Mouse (Mus musculus) spleen, adult 2 months (tissue): ENCODE measurements around the gene Cfb. TPM values are rescaled to one million over a fixed set of nuclear protein-coding genes. Genes with fewer than 3 reads are reported as not detected.
"Not testable (repeated sequence)": the region's sequence is repeated elsewhere in the genome, so short reads cannot be mapped to it uniquely, and the experiment has no call there.

ENCODE experiments used
- DNase-seq, 2 experiments: peaks; one replicate each; pipeline versions ENCODE4 v3.0.0 to v3.0.0-alpha.2; 2012 to 2021; ENCODE audit warnings: low spot score in 2 of 2, low read depth in 1 of 2
- H3K27ac ChIP-seq: fragments of 200-500 bp; 2 replicates; pipeline ENCODE4 v1.5.1; 2012; ENCODE audit warnings: low read length, inconsistent platforms; ENCODE audit not compliant: insufficient read depth
- H3K27me3 ChIP-seq: fragments of 200-500 bp; 2 replicates; pipeline ENCODE4 v1.6.1; 2012; ENCODE audit warnings: mild to moderate bottlenecking, moderate library complexity, low read length, inconsistent platforms; ENCODE audit not compliant: control insufficient read depth, insufficient read depth
- H3K36me3 ChIP-seq: fragments of 200-500 bp; 2 replicates; pipeline ENCODE4 v1.6.1; 2012; ENCODE audit warnings: mild to moderate bottlenecking, low read length, inconsistent platforms; ENCODE audit not compliant: control insufficient read depth, insufficient read depth
- H3K4me1 ChIP-seq: fragments of 200-500 bp; 2 replicates; pipeline ENCODE4 v1.6.1; 2011; ENCODE audit warnings: inconsistent platforms; ENCODE audit not compliant: control insufficient read depth, insufficient read depth, insufficient read length
- H3K4me3 ChIP-seq: fragments of 200-500 bp; 2 replicates; pipeline ENCODE4 v1.5.1; 2011; ENCODE audit warnings: mild to moderate bottlenecking, inconsistent platforms; ENCODE audit not compliant: insufficient read depth, insufficient read length; ENCODE audit errors: extremely low read depth
- CTCF ChIP-seq: fragments of 200-500 bp; IDR thresholded peaks from 2 replicates; pipeline ENCODE4 v1.5.1; 2011; ENCODE audit warnings: mild to moderate bottlenecking, inconsistent platforms; ENCODE audit not compliant: insufficient read depth, insufficient read length, insufficient replicate concordance; ENCODE audit errors: extremely low read depth
- POLR2A ChIP-seq: fragments of 200-500 bp; IDR thresholded peaks from 2 replicates; pipeline ENCODE4 v1.6.1; 2011; ENCODE audit warnings: low read depth, low read length, inconsistent platforms
- WGBS: fragments of 180-500 bp; shearing (Covaris S2); methylation state at CpG from one replicate; pipeline ENCODE4 v1.1.7; 2018; 5-methylcytosine and 5-hydroxymethylcytosine counted together
- polyA plus RNA-seq: library from polyadenylated mRNA; depleted of rRNA; stranded (reverse); fragments of >200 nt; gene quantifications from 2 replicates; pipeline ENCODE4 v1.2.3, GENCODE M21; 2012

The Cfb gene
- polyA plus RNA-seq, 1 experiment: 22.8 TPM

GRCm38 (mm10) chr17:34838785-34839184 lies 23.5 kb downstream of the Cfb start:
- H3K4me3 ChIP-seq: no peak overlapping the region
- DNase-seq: no peak
- TF ChIP-seq POLR2A: no peak
- no peak for TF ChIP-seq CTCF
- H3K27ac ChIP-seq: no peak overlapping the region
- H3K4me1 ChIP-seq: peaks cover 14% of the 10 kb centered on the region
- WGBS: 92% methylated on average over 7 of the region's 7 CpGs
- no peaks in the 10 kb centered on the region for H3K27me3 ChIP-seq
- H3K36me3 ChIP-seq: peaks cover 23% of the 10 kb centered on the region

GRCm38 (mm10) chr17:34837464-34838324 lies 24.6 kb downstream of the Cfb start:
- peak overlapping the region; percentile 70 for H3K4me3 ChIP-seq
- no peak for DNase-seq
- TF ChIP-seq POLR2A (no peak), CTCF (no peak)
- H3K27ac ChIP-seq: peak overlapping the region; percentile 79
- no peaks in the 10 kb centered on the region for H3K27me3 ChIP-seq
- H3K4me1 ChIP-seq: peaks cover 14% of the 10 kb centered on the region
- 46% methylated on average over 43 of the region's 43 CpGs for WGBS
- peaks cover 23% of the 10 kb centered on the region for H3K36me3 ChIP-seq

- H3K4me3 ChIP-seq: peak within 1 kb of the TSS; percentile 70
- WGBS: under 1% methylated on average over 40 of the region's 40 CpGs
- no peaks in the 10 kb centered on the region for H3K27me3 ChIP-seq
- TF ChIP-seq CTCF (no peak), POLR2A (peak; percentile 68)
- peaks cover 19% of the 10 kb centered on the region for H3K36me3 ChIP-seq
- peaks cover 14% of the 10 kb centered on the region for H3K4me1 ChIP-seq
- DNase-seq: peak; percentile 89 to 90
- H3K27ac ChIP-seq: peak within 1 kb of the TSS; percentile 79
Observed at GRCm38 (mm10) chr17:34836856-34837221, 25.5 kb downstream of the Cfb start, which contains the start of the genes Stk19 and Dxo. Stk19 (minus strand) TSS chr17:34836945. Dxo (plus strand) TSS chr17:34837019.

GRCm38 (mm10) chr17:34836155-34836855 lies 26.0 kb downstream of the Cfb start:
- H3K4me3 ChIP-seq: peak overlapping the region; percentile 70
- TF ChIP-seq CTCF: no peak
- TF ChIP-seq POLR2A: no peak
- DNase-seq: no peak
- H3K4me1 ChIP-seq: peaks cover 14% of the 10 kb centered on the region
- 7% methylated on average over 48 of the region's 48 CpGs for WGBS
- no peaks in the 10 kb centered on the region for H3K27me3 ChIP-seq
- peak overlapping the region; percentile 72 for H3K27ac ChIP-seq
- peaks cover 17% of the 10 kb centered on the region for H3K36me3 ChIP-seq

GRCm38 (mm10) chr17:34830776-34831175 lies 31.5 kb downstream of the Cfb start:
- WGBS: 81% methylated on average over 1 of the region's 1 CpGs
- H3K4me1 ChIP-seq, H3K27me3 ChIP-seq, H3K27ac ChIP-seq, DNase-seq, H3K4me3 ChIP-seq: not testable (repeated sequence)
- H3K36me3 ChIP-seq: peaks cover 30% of the 10 kb centered on the region

GRCm38 (mm10) chr17:34814818-34815370 lies 47.4 kb downstream of the Cfb start:
- TF ChIP-seq POLR2A (no peak), CTCF (no peak)
- Histone ChIP-seq H3K36me3 (no peaks in the 10 kb centered on the region), H3K27ac (no peak overlapping the region), H3K27me3 (no peaks in the 10 kb centered on the region), H3K4me1 (no peaks in the 10 kb centered on the region), H3K4me3 (no peak overlapping the region)
- 69% methylated on average over 7 of the region's 7 CpGs for WGBS
- DNase-seq: no peak

GRCm38 (mm10) chr17:34813747-34814146 lies 48.6 kb downstream of the Cfb start:
- H3K36me3 ChIP-seq, H3K4me3 ChIP-seq, H3K27me3 ChIP-seq, H3K4me1 ChIP-seq, H3K27ac ChIP-seq, DNase-seq: not testable (repeated sequence)
- 72% methylated on average over 12 of the region's 12 CpGs for WGBS
- TF ChIP-seq CTCF: peak; percentile 74
